Mouse (Mus musculus) limb, embryonic 12.5 days (tissue): Measurements from ENCODE around the gene Serinc5. TPM values are rescaled to one million over a fixed set of nuclear protein-coding genes. Genes with fewer than 3 reads are reported as not detected.

ENCODE experiments used
- ATAC-seq: fragments of 200-750 bp; cut with Nextera tagmentation; 2 replicates; pipeline ENCODE4 v1.8.0; 2017; ENCODE audit warnings: low read depth, moderate TSS enrichment; ENCODE audit not compliant: insufficient number of reproducible peaks, insufficient read depth, low FRiP score, low TSS enrichment
- H3K27ac ChIP-seq: fragments of 300-500 bp; sonication (generic); 2 replicates; pipeline ENCODE4 v1.5.1; 2016; ENCODE audit warnings: mild to moderate bottlenecking, moderate library complexity
- H3K27me3 ChIP-seq: fragments of 300-500 bp; sonication (generic); 2 replicates; pipeline ENCODE4 v1.6.1; 2016; ENCODE audit warnings: mild to moderate bottlenecking, moderate library complexity
- H3K36me3 ChIP-seq: fragments of 300-500 bp; sonication (generic); 2 replicates; pipeline ENCODE4 v1.6.1; 2016; ENCODE audit warnings: mild to moderate bottlenecking, moderate library complexity
- H3K4me1 ChIP-seq: fragments of 300-500 bp; sonication (generic); replicated peaks from 2 replicates; pipeline ENCODE4 v1.6.1; 2016
- H3K4me2 ChIP-seq: fragments of 300-500 bp; sonication (generic); 2 replicates; pipeline ENCODE4 v1.6.1; 2016; ENCODE audit warnings: mild to moderate bottlenecking, moderate library complexity
- H3K4me3 ChIP-seq: fragments of 300-500 bp; sonication (generic); replicated peaks from 2 replicates; pipeline ENCODE4 v1.5.1; 2016; ENCODE audit warnings: mild to moderate bottlenecking
- H3K9ac ChIP-seq: fragments of 300-500 bp; sonication (generic); replicated peaks from 2 replicates; pipeline ENCODE4 v1.6.1; 2016; ENCODE audit warnings: mild to moderate bottlenecking, moderate library complexity
- H3K9me3 ChIP-seq: fragments of 300-500 bp; sonication (generic); 2 replicates; pipeline ENCODE4 v1.6.1; 2016; ENCODE audit warnings: mild to moderate bottlenecking, moderate library complexity
- WGBS: fragments of 180-500 bp; shearing (Covaris S2); methylation state at CpG from one replicate; pipeline ENCODE4 v1.1.7; 2016; 5-methylcytosine and 5-hydroxymethylcytosine counted together
- polyA plus RNA-seq: library from polyadenylated mRNA; unstranded; fragments of >200 nt; fragmentation: Nextera tagmentation; extraction: Ambion mirVana; gene quantifications from 2 replicates; pipeline ENCODE4 v1.2.1, GENCODE M21; 2016

Gene Serinc5
- polyA plus RNA-seq, 1 experiment from 2014 or later = 10.2 TPM

GRCm38 (mm10) chr13:92644753-92645152, 33.9 kb downstream of the Serinc5 start:
- no peak for ATAC-seq
- WGBS = 53% methylated on average over 6 of the region's 6 CpGs

GRCm38 (mm10) chr13:92647695-92648094, 36.8 kb downstream of the Serinc5 start:
- Histone ChIP-seq H3K4me2 (no peak overlapping the region), H3K36me3 (no peaks in the 10 kb centered on the region), H3K27ac (no peak overlapping the region), H3K9me3 (no peaks in the 10 kb centered on the region), H3K4me3 (no peak overlapping the region), H3K4me1 (no peaks in the 10 kb centered on the region), H3K27me3 (no peaks in the 10 kb centered on the region), H3K9ac (no peak overlapping the region)
- WGBS = 72% methylated on average over 2 of the region's 2 CpGs
- ATAC-seq = no peak

More at GRCm38 (mm10) chr13:92644753-92645152, 33.9 kb downstream of the Serinc5 start:
- no peak overlapping the region for H3K4me2 ChIP-seq
- peaks cover 16% of the 10 kb centered on the region for H3K4me1 ChIP-seq
- H3K27me3 ChIP-seq = no peaks in the 10 kb centered on the region
- no peaks in the 10 kb centered on the region for H3K9me3 ChIP-seq
- no peaks in the 10 kb centered on the region for H3K36me3 ChIP-seq
- H3K4me3 ChIP-seq = no peak overlapping the region
- no peak overlapping the region for H3K9ac ChIP-seq
- H3K27ac ChIP-seq = no peak overlapping the region

- WGBS = 87% methylated on average over 10 of the region's 10 CpGs
- no peak overlapping the region for H3K4me2 ChIP-seq
- H3K36me3 ChIP-seq = no peaks in the 10 kb centered on the region
- H3K9me3 ChIP-seq = no peaks in the 10 kb centered on the region
- no peak overlapping the region for H3K4me3 ChIP-seq
- H3K9ac ChIP-seq = no peak overlapping the region
- H3K4me1 ChIP-seq = 0 out of 2 replicates have a peak, but pooled peaks cover 4% of the 10 kb centered on the region
- no peak for ATAC-seq
- H3K27me3 ChIP-seq = no peaks in the 10 kb centered on the region
- no peak overlapping the region for H3K27ac ChIP-seq
Observed at GRCm38 (mm10) chr13:92649111-92649510, 38.2 kb downstream of the Serinc5 start.

GRCm38 (mm10) chr13:92650956-92651355, 40.1 kb downstream of the Serinc5 start:
- no peak overlapping the region for H3K27ac ChIP-seq
- no peak overlapping the region for H3K4me3 ChIP-seq
- no peaks in the 10 kb centered on the region for H3K27me3 ChIP-seq
- no peaks in the 10 kb centered on the region for H3K36me3 ChIP-seq
- no peak overlapping the region for H3K4me2 ChIP-seq
- no peak for ATAC-seq
- no peaks in the 10 kb centered on the region for H3K9me3 ChIP-seq
- H3K9ac ChIP-seq = no peak overlapping the region
- H3K4me1 ChIP-seq = 0 out of 2 replicates have a peak, but pooled peaks cover 4% of the 10 kb centered on the region
- WGBS = 69% methylated on average over 2 of the region's 2 CpGs

- Histone ChIP-seq H3K4me3 (no peak overlapping the region), H3K4me1 (0 out of 2 replicates have a peak, but pooled peaks cover 4% of the 10 kb centered on the region), H3K9me3 (no peaks in the 10 kb centered on the region), H3K27me3 (no peaks in the 10 kb centered on the region), H3K27ac (no peak overlapping the region), H3K36me3 (no peaks in the 10 kb centered on the region), H3K4me2 (no peak overlapping the region), H3K9ac (no peak overlapping the region)
- no peak for ATAC-seq
- WGBS = 76% methylated on average over 2 of the region's 2 CpGs
Observed at GRCm38 (mm10) chr13:92652498-92652897, 41.6 kb downstream of the Serinc5 start.

GRCm38 (mm10) chr13:92653283-92653682, 42.4 kb downstream of the Serinc5 start:
- 0 out of 2 replicates have a peak, but pooled peaks cover 4% of the 10 kb centered on the region for H3K4me1 ChIP-seq
- no peak for ATAC-seq
- no peaks in the 10 kb centered on the region for H3K9me3 ChIP-seq
- no peak overlapping the region for H3K27ac ChIP-seq
- H3K36me3 ChIP-seq = no peaks in the 10 kb centered on the region
- H3K4me2 ChIP-seq = no peak overlapping the region
- no peak overlapping the region for H3K9ac ChIP-seq
- WGBS = 37% methylated on average over 5 of the region's 5 CpGs
- no peaks in the 10 kb centered on the region for H3K27me3 ChIP-seq
- H3K4me3 ChIP-seq = no peak overlapping the region

- H3K9ac ChIP-seq = no peak overlapping the region
- H3K27me3 ChIP-seq = no peaks in the 10 kb centered on the region
- no peak overlapping the region for H3K4me2 ChIP-seq
- ATAC-seq = no peak
- H3K27ac ChIP-seq = no peak overlapping the region
- H3K9me3 ChIP-seq = no peaks in the 10 kb centered on the region
- no peak overlapping the region for H3K4me3 ChIP-seq
- WGBS = 73% methylated on average over 4 of the region's 4 CpGs
- peaks cover 9% of the 10 kb centered on the region; the same call in 1 of the 2 replicates for H3K4me1 ChIP-seq
- H3K36me3 ChIP-seq = 0 out of 2 replicates have a peak, but pooled peaks cover 5% of the 10 kb centered on the region
Observed at GRCm38 (mm10) chr13:92656815-92657513, 46.1 kb downstream of the Serinc5 start.

- H3K27me3 ChIP-seq = no peaks in the 10 kb centered on the region
- H3K27ac ChIP-seq = no peak overlapping the region
- H3K9ac ChIP-seq = no peak overlapping the region
- H3K4me2 ChIP-seq = no peak overlapping the region
- WGBS = 77% methylated on average over 3 of the region's 3 CpGs
- no peak for ATAC-seq
- no peaks in the 10 kb centered on the region for H3K9me3 ChIP-seq
- no peak overlapping the region for H3K4me3 ChIP-seq
- H3K4me1 ChIP-seq = peaks cover 8% of the 10 kb centered on the region
- 0 out of 2 replicates have a peak, but pooled peaks cover 5% of the 10 kb centered on the region for H3K36me3 ChIP-seq
Observed at GRCm38 (mm10) chr13:92659611-92660010, 48.7 kb downstream of the Serinc5 start.

- peaks cover 8% of the 10 kb centered on the region for H3K4me1 ChIP-seq
- no peak overlapping the region for H3K4me3 ChIP-seq
- 0 out of 2 replicates have a peak, but pooled peaks cover 5% of the 10 kb centered on the region for H3K36me3 ChIP-seq
- no peaks in the 10 kb centered on the region for H3K27me3 ChIP-seq
- no peak for ATAC-seq
- no peak overlapping the region for H3K4me2 ChIP-seq
- H3K9me3 ChIP-seq = no peaks in the 10 kb centered on the region
- H3K27ac ChIP-seq = no peak overlapping the region
- no peak overlapping the region for H3K9ac ChIP-seq
- 67% methylated on average over 8 of the region's 8 CpGs for WGBS
Observed at GRCm38 (mm10) chr13:92662555-92663286, 51.8 kb downstream of the Serinc5 start.

GRCm38 (mm10) chr13:92665008-92665407, 54.1 kb downstream of the Serinc5 start:
- H3K9me3 ChIP-seq = no peaks in the 10 kb centered on the region
- WGBS = 77% methylated on average over 4 of the region's 4 CpGs

GRCm38 (mm10) chr13:92668214-92668985, 57.5 kb downstream of the Serinc5 start:
- no peaks in the 10 kb centered on the region for H3K36me3 ChIP-seq
- H3K9me3 ChIP-seq = no peaks in the 10 kb centered on the region
- H3K4me1 ChIP-seq = no peaks in the 10 kb centered on the region
- H3K4me3 ChIP-seq = no peak overlapping the region
- no peak for ATAC-seq
- H3K27me3 ChIP-seq = no peaks in the 10 kb centered on the region
- WGBS = 90% methylated on average over 6 of the region's 6 CpGs
- no peak overlapping the region for H3K4me2 ChIP-seq
- H3K27ac ChIP-seq = no peak overlapping the region
- H3K9ac ChIP-seq = no peak overlapping the region

More at GRCm38 (mm10) chr13:92665008-92665407, 54.1 kb downstream of the Serinc5 start:
- no peak overlapping the region for H3K4me2 ChIP-seq
- H3K36me3 ChIP-seq = 0 out of 2 replicates have a peak, but pooled peaks cover 5% of the 10 kb centered on the region
- no peak overlapping the region for H3K4me3 ChIP-seq
- H3K27ac ChIP-seq = no peak overlapping the region
- no peak for ATAC-seq
- H3K27me3 ChIP-seq = no peaks in the 10 kb centered on the region
- peaks cover 4% of the 10 kb centered on the region; the same call in 1 of the 2 replicates for H3K4me1 ChIP-seq
- no peak overlapping the region for H3K9ac ChIP-seq
